Mouse (Mus musculus): ENCODE measurements at regions not wholly inside any gene's neighbourhood (a gene's known extent, or its start where the extent isn't known, plus 50 kb on each side); places are given as distances from the start of the nearest gene placed in this dataset.
A peak's percentile ranks its signal among the peaks of the same experiment; 100 is the strongest.

DNA sequence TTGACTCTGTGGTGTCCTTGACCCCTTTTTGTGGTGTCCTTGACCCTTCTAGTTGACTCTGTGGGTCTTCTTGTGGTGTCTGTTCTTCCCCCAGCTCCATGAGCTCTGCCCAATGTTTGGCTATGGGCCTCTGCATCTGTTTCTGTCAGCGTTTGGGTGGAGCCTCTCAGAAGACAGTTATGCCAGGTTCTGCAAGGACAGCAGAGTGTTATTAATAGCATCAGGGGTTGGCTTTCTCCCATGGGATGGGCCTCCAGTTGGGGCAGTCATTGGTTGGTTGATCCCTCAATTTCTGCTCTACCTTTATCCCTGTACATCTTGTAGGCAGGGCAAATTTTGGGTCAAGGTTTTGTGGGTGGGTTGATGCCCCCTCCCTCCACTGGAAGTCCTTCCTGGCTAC is 138.8 kb downstream of the Tex29 start:
- 0 out of 2 replicates have a peak, but pooled peaks cover 7% of the 10 kb centered on the region for H3K4me1 ChIP-seq (ENCODE audit: control insufficient read depth, insufficient read depth)
- no peak overlapping the region for H3K9ac ChIP-seq (replicated peaks; ENCODE audit: low read depth, low read length)
- peak; percentile 30; the same call in 1 of the 2 replicates for ATAC-seq (ENCODE audit: insufficient read depth, low read depth)
- no peaks in the 10 kb centered on the region for H3K9me3 ChIP-seq (replicated peaks; ENCODE audit: control insufficient read depth, low read length)
- H3K4me2 ChIP-seq (ENCODE audit: low read depth, low read length) = no peak overlapping the region
- no peak overlapping the region for H3K4me3 ChIP-seq (ENCODE audit: low read depth, low read length)
- no peaks in the 10 kb centered on the region for H3K27me3 ChIP-seq (ENCODE audit: control insufficient read depth, insufficient read depth, low read length)
- no peak for DNase-seq (ENCODE audit: low spot score)
- H3K27ac ChIP-seq (ENCODE audit: low read depth) = no peak overlapping the region
- H3K36me3 ChIP-seq (replicated peaks; ENCODE audit: control insufficient read depth, insufficient read depth, low read length) = no peaks in the 10 kb centered on the region
- WGBS = 26% methylated on average over 1 of the region's 1 CpGs
- TF ChIP-seq CTCF (IDR thresholded peaks at IDR 0.05; ENCODE audit: low read depth) (no peak), EP300 (IDR thresholded peaks at IDR 0.05; ENCODE audit: low read depth) (no peak)

DNA sequence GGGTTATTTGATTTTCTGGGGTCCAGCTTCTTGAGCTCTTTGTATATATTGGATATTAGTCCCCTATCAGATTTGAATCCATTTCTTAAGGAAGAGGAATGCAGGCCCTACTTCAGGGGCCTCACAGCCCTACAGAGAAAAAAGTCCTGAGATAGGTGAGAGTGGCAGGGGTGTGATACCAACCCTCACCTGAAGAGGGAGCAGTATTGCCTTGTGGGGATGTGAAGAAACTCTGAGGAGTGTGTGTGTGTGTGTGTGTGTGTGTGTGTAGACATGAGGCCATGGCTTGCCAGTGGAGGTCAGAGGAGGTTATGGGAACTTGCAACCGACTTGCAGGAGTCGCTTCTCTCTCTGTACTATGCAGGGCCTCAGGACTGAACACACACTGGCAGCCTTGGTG is 141.2 kb downstream of the Tex29 start:
- TF ChIP-seq EP300 (IDR thresholded peaks at IDR 0.05; ENCODE audit: low read depth) (no peak), CTCF (IDR thresholded peaks at IDR 0.05; ENCODE audit: low read depth) (peak; percentile 43)
- H3K27ac ChIP-seq (ENCODE audit: low read depth) = no peak overlapping the region
- H3K9ac ChIP-seq (replicated peaks; ENCODE audit: low read depth, low read length) = no peak overlapping the region
- no peaks in the 10 kb centered on the region for H3K36me3 ChIP-seq (replicated peaks; ENCODE audit: control insufficient read depth, insufficient read depth, low read length)
- no peaks in the 10 kb centered on the region for H3K27me3 ChIP-seq (ENCODE audit: control insufficient read depth, insufficient read depth, low read length)
- H3K4me3 ChIP-seq (ENCODE audit: low read depth, low read length) = no peak overlapping the region
- WGBS = 80% methylated on average over 2 of the region's 2 CpGs
- DNase-seq (ENCODE audit: low spot score) (no peak), ATAC-seq (ENCODE audit: insufficient read depth, low read depth) (no peak)
- H3K9me3 ChIP-seq (replicated peaks; ENCODE audit: control insufficient read depth, low read length) = no peaks in the 10 kb centered on the region
- H3K4me1 ChIP-seq (ENCODE audit: control insufficient read depth, insufficient read depth) = 0 out of 2 replicates have a peak, but pooled peaks cover 7% of the 10 kb centered on the region
- no peak overlapping the region for H3K4me2 ChIP-seq (ENCODE audit: low read depth, low read length)

DNA sequence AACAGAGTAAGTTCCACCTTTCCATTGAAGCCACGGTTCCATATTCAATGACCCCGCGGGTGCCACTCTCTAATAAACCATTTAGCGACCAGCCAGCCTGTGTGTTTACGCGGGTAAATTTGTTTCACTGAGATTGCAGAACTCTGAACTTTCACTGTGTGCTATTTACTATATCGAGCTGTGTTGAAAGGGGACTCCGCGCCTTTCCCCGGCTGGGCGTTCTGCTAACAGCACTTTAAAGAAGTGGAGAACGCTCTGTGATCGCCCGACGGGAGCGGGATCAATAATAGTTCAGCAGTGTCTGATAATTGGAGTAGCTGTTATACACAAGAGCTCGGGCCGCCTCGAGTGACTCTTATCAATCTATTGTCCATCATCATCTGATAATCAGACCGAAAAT is 149.8 kb downstream of the Tex29 start:
- Histone ChIP-seq H3K27ac (ENCODE audit: low read depth) (no peak overlapping the region), H3K4me2 (ENCODE audit: low read depth, low read length) (no peak overlapping the region), H3K9me3 (replicated peaks; ENCODE audit: control insufficient read depth, low read length) (no peaks in the 10 kb centered on the region), H3K27me3 (ENCODE audit: control insufficient read depth, insufficient read depth, low read length) (0 out of 2 replicates have a peak, but pooled peaks cover 4% of the 10 kb centered on the region), H3K36me3 (replicated peaks; ENCODE audit: control insufficient read depth, insufficient read depth, low read length) (no peaks in the 10 kb centered on the region), H3K9ac (replicated peaks; ENCODE audit: low read depth, low read length) (no peak overlapping the region), H3K4me1 (ENCODE audit: control insufficient read depth, insufficient read depth) (no peaks in the 10 kb centered on the region), H3K4me3 (ENCODE audit: low read depth, low read length) (no peak overlapping the region)
- ATAC-seq (ENCODE audit: insufficient read depth, low read depth) = no peak
- TF ChIP-seq CTCF (IDR thresholded peaks at IDR 0.05; ENCODE audit: low read depth) = no peak
- no peak for TF ChIP-seq EP300 (IDR thresholded peaks at IDR 0.05; ENCODE audit: low read depth)
- DNase-seq (ENCODE audit: low spot score) = no peak
- WGBS = 78% methylated on average over 20 of the region's 20 CpGs

DNA sequence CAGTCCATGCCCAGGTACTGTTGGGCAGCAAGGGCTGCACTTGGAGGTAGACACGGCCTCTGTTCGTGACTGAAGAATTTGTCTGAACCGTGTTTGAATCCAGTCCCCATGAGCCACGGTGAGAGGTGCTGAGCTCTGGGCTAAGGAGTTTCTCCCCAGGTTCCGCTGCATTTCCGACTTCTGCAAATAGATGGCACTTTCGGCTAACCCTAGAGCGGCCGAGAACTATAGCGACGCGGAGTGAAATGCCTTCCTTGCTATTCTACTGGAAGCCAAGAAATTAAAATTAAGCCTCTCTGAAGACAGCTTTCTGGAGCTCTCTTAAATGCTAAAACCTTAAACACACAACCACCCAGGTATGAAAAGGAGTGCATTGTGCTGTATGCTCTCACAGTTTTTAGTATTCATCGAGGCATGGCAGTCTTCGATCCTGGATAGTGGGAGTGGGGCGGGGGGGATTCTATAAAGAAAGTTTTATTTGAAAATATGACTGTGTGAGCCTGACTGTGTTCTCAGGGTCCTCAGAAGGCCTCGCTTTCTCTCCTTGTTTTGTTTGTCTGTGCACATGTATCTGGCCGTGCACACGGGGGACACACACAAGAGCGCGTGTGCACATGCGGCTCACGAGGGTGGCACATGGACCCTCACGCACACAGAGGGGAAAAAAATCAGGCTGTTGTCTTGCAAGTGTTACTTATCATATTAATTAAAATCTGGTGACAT is 159.6 kb downstream of the Tex29 start:
- TF ChIP-seq CTCF (IDR thresholded peaks at IDR 0.05; ENCODE audit: low read depth) (peak; percentile 67), EP300 (IDR thresholded peaks at IDR 0.05; ENCODE audit: low read depth) (no peak)
- Histone ChIP-seq H3K4me2 (ENCODE audit: low read depth, low read length) (no peak overlapping the region), H3K9ac (replicated peaks; ENCODE audit: low read depth, low read length) (no peak overlapping the region), H3K4me3 (ENCODE audit: low read depth, low read length) (no peak overlapping the region), H3K27me3 (ENCODE audit: control insufficient read depth, insufficient read depth, low read length) (peaks cover 45% of the 10 kb centered on the region), H3K4me1 (ENCODE audit: control insufficient read depth, insufficient read depth) (no peaks in the 10 kb centered on the region), H3K9me3 (replicated peaks; ENCODE audit: control insufficient read depth, low read length) (no peaks in the 10 kb centered on the region), H3K27ac (ENCODE audit: low read depth) (no peak overlapping the region), H3K36me3 (replicated peaks; ENCODE audit: control insufficient read depth, insufficient read depth, low read length) (no peaks in the 10 kb centered on the region)
- 38% methylated on average over 23 of the region's 23 CpGs for WGBS
- ATAC-seq (ENCODE audit: insufficient read depth, low read depth) (peak; percentile 60; the same call in 1 of the 2 replicates), DNase-seq (ENCODE audit: low spot score) (peak; percentile 47)

DNA sequence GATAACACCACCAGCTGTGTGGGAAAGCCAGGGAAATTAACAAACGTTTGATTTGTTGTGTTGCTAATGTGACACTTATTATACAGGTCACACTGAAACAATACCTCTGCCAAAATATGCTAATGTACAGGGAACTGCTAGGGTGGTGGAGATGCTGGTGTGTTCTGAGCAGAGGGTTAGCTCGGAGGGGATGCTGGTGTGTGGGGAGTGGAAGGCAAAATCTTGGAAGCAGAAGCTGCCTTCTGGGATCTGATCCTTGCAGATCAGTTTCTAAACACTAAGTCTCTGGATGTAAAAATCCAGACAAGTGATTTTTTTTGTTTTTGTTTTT is 160.2 kb downstream of the Tex29 start:
- 44% methylated on average over 2 of the region's 2 CpGs for WGBS

DNA sequence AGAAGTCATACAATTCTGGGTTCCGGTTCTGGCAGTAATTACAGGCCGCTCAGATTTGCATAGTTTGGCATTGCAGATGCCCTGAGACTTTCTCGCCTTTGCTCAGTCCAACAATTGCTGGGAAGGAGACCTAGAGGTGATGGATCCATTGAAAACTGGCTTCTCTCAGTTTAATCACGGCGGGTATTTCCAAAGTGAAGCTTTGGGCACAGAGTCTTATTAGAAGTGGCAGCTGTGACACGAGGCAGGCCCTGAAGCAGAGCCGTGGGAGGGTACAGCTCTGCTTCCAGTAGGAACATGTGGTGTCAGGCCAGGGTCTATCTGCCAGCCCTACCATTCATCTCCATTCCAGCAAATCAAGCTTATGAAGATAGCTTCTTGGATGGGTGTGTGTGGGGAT is 164.0 kb downstream of the Tex29 start:
- H3K9me3 ChIP-seq (replicated peaks; ENCODE audit: control insufficient read depth, low read length) = no peaks in the 10 kb centered on the region

More for the DNA sequence above, 160.2 kb downstream of the Tex29 start:
- no peaks in the 10 kb centered on the region for H3K9me3 ChIP-seq (replicated peaks; ENCODE audit: control insufficient read depth, low read length)
- H3K4me2 ChIP-seq (ENCODE audit: low read depth, low read length) = no peak overlapping the region
- H3K27me3 ChIP-seq (ENCODE audit: control insufficient read depth, insufficient read depth, low read length) = peaks cover 45% of the 10 kb centered on the region
- no peak overlapping the region for H3K4me3 ChIP-seq (ENCODE audit: low read depth, low read length)
- no peak for TF ChIP-seq EP300 (IDR thresholded peaks at IDR 0.05; ENCODE audit: low read depth)
- TF ChIP-seq CTCF (IDR thresholded peaks at IDR 0.05; ENCODE audit: low read depth) = no peak
- DNase-seq (ENCODE audit: low spot score) (no peak), ATAC-seq (ENCODE audit: insufficient read depth, low read depth) (no peak)
- no peaks in the 10 kb centered on the region for H3K4me1 ChIP-seq (ENCODE audit: control insufficient read depth, insufficient read depth)
- no peaks in the 10 kb centered on the region for H3K36me3 ChIP-seq (replicated peaks; ENCODE audit: control insufficient read depth, insufficient read depth, low read length)
- H3K9ac ChIP-seq (replicated peaks; ENCODE audit: low read depth, low read length) = no peak overlapping the region
- H3K27ac ChIP-seq (ENCODE audit: low read depth) = no peak overlapping the region

More for the DNA sequence above, 164.0 kb downstream of the Tex29 start:
- H3K4me1 ChIP-seq (ENCODE audit: control insufficient read depth, insufficient read depth) = no peaks in the 10 kb centered on the region
- H3K27ac ChIP-seq (ENCODE audit: low read depth) = no peak overlapping the region
- ATAC-seq (ENCODE audit: insufficient read depth, low read depth) = no peak
- peaks cover 19% of the 10 kb centered on the region for H3K27me3 ChIP-seq (ENCODE audit: control insufficient read depth, insufficient read depth, low read length)
- H3K36me3 ChIP-seq (replicated peaks; ENCODE audit: control insufficient read depth, insufficient read depth, low read length) = no peaks in the 10 kb centered on the region
- DNase-seq (ENCODE audit: low spot score) = no peak
- TF ChIP-seq EP300 (IDR thresholded peaks at IDR 0.05; ENCODE audit: low read depth) (no peak), CTCF (IDR thresholded peaks at IDR 0.05; ENCODE audit: low read depth) (no peak)
- H3K9ac ChIP-seq (replicated peaks; ENCODE audit: low read depth, low read length) = no peak overlapping the region
- 84% methylated on average over 7 of the region's 7 CpGs for WGBS
- no peak overlapping the region for H3K4me2 ChIP-seq (ENCODE audit: low read depth, low read length)
- H3K4me3 ChIP-seq (ENCODE audit: low read depth, low read length) = no peak overlapping the region
